Comparison of ENCODE assay signal across 1 mouse cellular context in genomic region chr3:54723741-54724500, GRCm38 (mm10).
TF ChIP-seq lines count a peak whose summit lies in the region.

No protein-coding gene starts in this region.

TF ChIP-seq in MEL, 35 proteins besides CTCF, POLR2A, EP300 and RAD21:
- TF ChIP-seq ZKSCAN1 (IDR thresholded peaks at IDR 0.05; ENCODE audit: low read depth, low read length), result no peak
- TF ChIP-seq NELFE (IDR thresholded peaks at IDR 0.05; ENCODE audit: low read depth, low read length), result no peak
- TF ChIP-seq POLR2AphosphoS5 (IDR thresholded peaks at IDR 0.05; ENCODE audit: borderline replicate concordance, low read depth, low read length), result no peak
- TF ChIP-seq SIN3A (IDR thresholded peaks at IDR 0.05; ENCODE audit: low read length), result no peak
- TF ChIP-seq UBTF (IDR thresholded peaks at IDR 0.05; ENCODE audit: borderline replicate concordance, insufficient read depth, low read depth, low read length), result no peak
- 0 out of 2 replicates have a peak, but pooled peaks have one; percentile 35 for TF ChIP-seq MXI1 (IDR thresholded peaks at IDR 0.05; ENCODE audit: low read depth, low read length)
- no peak for TF ChIP-seq MYB (IDR thresholded peaks at IDR 0.05; ENCODE audit: low read depth, low read length)
- TF ChIP-seq ELF1 (IDR thresholded peaks at IDR 0.05; ENCODE audit: low read depth, low read length), result peak; percentile 15; the same call in 1 of the 2 replicates
- no peak for TF ChIP-seq MAX (IDR thresholded peaks at IDR 0.05; ENCODE audit: low read length)
- TF ChIP-seq RCOR1 (IDR thresholded peaks at IDR 0.05; ENCODE audit: low read depth, low read length), result no peak
- no peak for TF ChIP-seq USF1 (IDR thresholded peaks at IDR 0.05; ENCODE audit: low read depth, low read length)
- no peak for TF ChIP-seq ZC3H11A (IDR thresholded peaks at IDR 0.05; ENCODE audit: low read depth, low read length)
- TF ChIP-seq HCFC1 (IDR thresholded peaks at IDR 0.05; ENCODE audit: low read depth, low read length), result no peak
